Mouse (Mus musculus): ENCODE results near the gene Krt75. TPM values are rescaled to one million over a fixed set of nuclear protein-coding genes. Genes with fewer than 3 reads are reported as not detected.

Gene Krt75
- total RNA-seq (2017) = not detected in 2 replicates

DNA sequence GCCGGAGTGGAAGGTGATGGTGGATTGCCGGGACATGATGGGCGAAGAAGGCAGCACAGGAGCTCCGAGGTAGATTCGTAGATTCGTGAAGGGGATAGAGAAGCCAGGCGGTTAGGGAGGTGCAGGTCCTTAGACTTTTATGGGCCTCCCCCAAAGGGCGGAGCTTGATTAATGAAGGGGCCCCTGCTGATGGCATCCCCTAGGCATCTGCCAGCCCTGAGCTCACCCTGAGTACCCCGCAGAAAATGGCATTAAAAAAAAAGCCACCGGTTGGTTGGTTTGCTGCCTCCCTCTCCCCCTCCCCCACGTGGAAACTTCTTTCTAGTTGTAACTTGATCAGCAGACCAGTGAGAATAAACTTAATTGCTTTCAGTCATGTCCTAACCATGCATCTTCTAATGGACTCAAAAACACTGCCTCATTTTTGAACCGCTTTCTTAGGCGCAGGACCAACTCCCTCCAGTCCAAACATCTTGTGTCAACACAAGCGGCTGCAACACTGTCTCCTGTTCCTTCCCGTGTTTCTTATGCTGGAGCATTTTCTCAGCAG, at the start of gene Krt75:
Gene Krt75 (minus strand): TSS at position 109 of the 550 bp plus-strand sequence.
- ATAC-seq (replicated peaks in 1 of 2; ENCODE audit: insufficient read depth in 1 of 2, low FRiP score in 2 of 2, low TSS enrichment in 1 of 2, low read depth in 1 of 2, poor library complexity in 2 of 2, severe bottlenecking in 2 of 2) = no peak

GRCm38 (mm10) chr15:101599123-101599522, 25.4 kb upstream of the Krt75 start:
- no peak for ATAC-seq (replicated peaks in 1 of 2; ENCODE audit: insufficient read depth in 1 of 2, low FRiP score in 2 of 2, low TSS enrichment in 1 of 2, low read depth in 1 of 2, poor library complexity in 2 of 2, severe bottlenecking in 2 of 2)

- no peak for ATAC-seq (replicated peaks in 1 of 2; ENCODE audit: insufficient read depth in 1 of 2, low FRiP score in 2 of 2, low TSS enrichment in 1 of 2, low read depth in 1 of 2, poor library complexity in 2 of 2, severe bottlenecking in 2 of 2)
These were observed 14.5 kb upstream of the Krt75 start for GRCm38 (mm10) chr15:101588216-101588615.

GRCm38 (mm10) chr15:101584456-101584855, 10.8 kb upstream of the Krt75 start:
- ATAC-seq (replicated peaks in 1 of 2; ENCODE audit: insufficient read depth in 1 of 2, low FRiP score in 2 of 2, low TSS enrichment in 1 of 2, low read depth in 1 of 2, poor library complexity in 2 of 2, severe bottlenecking in 2 of 2) = no peak

DNA sequence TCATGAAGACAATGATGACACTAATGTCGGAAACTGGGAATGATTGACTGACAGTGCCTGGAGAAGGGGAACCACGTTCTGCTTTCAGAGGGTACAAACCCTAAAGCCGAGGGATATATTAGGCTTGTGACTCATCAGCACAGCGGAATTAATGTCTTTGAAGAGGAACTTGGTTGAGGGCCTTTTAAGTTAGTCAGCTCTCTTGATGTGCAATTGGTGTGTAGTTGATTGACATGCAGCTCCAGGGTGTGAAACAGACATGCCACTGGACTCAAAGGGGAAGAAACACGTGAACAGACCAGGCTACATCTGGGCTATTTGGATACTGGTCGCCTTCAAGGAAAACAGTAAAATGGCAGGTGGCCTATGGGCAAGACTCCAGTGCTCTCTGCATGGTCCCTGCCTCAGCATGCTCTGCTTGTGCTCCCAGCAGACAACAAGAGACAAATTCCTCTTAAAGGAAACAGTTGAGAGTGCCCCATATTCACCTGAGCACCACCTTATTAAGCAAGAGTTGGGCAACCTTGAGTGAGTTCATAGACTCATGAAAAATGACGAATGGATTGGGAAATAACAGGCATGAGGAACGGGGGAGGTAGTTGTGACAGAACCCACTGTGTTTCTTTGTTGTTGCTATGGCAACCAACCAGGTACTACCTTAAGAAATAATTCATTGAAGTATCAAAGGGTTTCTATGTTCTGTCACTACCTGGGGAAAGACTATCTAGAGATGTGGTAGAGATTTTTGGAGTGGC, 9.7 kb upstream of the Krt75 start:
- no peak; a peak in 1 of 4 replicates for ATAC-seq (replicated peaks in 1 of 2; ENCODE audit: insufficient read depth in 1 of 2, low FRiP score in 2 of 2, low TSS enrichment in 1 of 2, low read depth in 1 of 2, poor library complexity in 2 of 2, severe bottlenecking in 2 of 2)

DNA sequence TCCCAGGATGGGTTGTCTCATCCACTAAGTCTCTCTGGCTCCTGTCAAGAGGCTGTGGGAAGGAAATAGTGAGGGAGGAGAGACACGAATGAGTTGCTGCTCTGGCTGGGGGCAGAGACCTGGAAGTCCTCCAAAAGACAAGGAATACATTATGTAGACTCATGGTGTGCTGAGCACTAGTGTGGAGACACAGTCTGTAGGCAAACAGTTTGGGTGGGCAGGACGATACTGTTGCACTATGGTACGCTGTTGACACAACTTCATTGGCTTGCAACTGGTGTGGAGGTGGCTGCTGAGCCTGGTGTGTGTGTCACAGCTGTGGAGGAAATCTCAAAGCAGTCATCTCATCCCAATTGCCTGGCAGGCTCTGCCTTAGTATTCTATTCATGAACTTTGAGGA, 8.0 kb upstream of the Krt75 start:
- no peak for ATAC-seq (replicated peaks in 1 of 2; ENCODE audit: insufficient read depth in 1 of 2, low FRiP score in 2 of 2, low TSS enrichment in 1 of 2, low read depth in 1 of 2, poor library complexity in 2 of 2, severe bottlenecking in 2 of 2)

DNA sequence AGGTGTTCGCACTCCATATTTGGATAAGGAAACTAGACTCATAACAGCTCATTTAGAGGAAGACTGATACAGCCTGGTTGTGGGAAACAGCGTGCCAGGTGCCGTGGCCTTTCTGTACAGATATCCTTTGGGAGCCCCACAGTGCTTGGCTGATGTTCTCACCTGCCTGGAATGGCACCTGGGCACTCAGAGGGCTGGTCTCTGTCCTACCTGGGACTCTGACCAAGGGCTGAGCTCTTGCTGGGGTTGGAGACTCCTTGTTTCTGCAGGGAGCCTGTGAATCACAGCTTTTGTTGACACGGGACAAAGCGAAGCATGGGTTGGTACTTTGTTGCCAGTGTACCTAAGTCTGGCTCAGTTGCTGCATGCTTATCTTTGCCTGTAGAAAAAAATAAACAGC, 1.8 kb upstream of the Krt75 start:
- no peak for ATAC-seq (replicated peaks in 1 of 2; ENCODE audit: insufficient read depth in 1 of 2, low FRiP score in 2 of 2, low TSS enrichment in 1 of 2, low read depth in 1 of 2, poor library complexity in 2 of 2, severe bottlenecking in 2 of 2)

DNA sequence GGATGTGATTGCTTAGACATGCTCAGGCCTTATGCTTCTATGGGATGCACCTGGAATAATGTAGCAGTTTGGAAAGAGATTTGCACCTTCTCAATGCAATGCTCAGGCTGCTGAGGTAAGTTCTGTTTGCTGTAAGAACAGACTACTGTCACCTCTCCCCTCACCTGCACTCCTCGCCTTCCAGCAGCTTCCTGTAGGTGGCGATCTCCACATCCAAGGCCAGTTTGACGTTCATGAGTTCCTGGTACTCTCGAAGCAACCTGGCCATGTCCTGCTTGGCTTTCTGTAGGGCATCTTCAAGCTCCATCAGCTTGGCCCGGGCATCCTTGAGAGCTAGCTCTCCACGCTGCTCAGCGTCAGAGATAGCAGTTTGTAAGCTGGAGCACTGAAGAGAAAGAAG, 5.9 kb downstream of the Krt75 start:
- ATAC-seq (replicated peaks in 1 of 2; ENCODE audit: insufficient read depth in 1 of 2, low FRiP score in 2 of 2, low TSS enrichment in 1 of 2, low read depth in 1 of 2, poor library complexity in 2 of 2, severe bottlenecking in 2 of 2) = no peak

DNA sequence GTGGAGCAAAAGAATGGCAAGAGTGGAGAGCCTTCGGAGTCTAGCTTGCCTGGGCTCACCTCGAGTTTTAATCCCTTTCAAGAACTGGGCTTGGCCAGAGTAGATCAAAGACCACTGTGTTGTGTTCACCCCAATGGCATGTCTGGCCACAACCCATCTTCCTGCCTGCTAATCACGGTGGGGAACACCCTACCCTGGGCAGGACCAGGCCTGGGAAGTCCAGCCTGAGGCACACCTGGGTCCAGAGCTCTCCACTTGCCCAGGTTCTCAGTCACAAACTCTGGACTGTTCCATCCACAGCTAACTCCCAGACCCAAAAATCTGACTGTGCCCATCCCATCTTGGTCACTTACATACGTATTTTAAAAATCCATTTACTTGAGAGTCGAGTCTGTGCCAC, 10.9 kb downstream of the Krt75 start, which contains the start of gene Krt90:
Gene Krt90 (minus strand): TSS at position 101 of the 400 bp plus-strand sequence.
- ATAC-seq (replicated peaks in 1 of 2; ENCODE audit: insufficient read depth in 1 of 2, low FRiP score in 2 of 2, low TSS enrichment in 1 of 2, low read depth in 1 of 2, poor library complexity in 2 of 2, severe bottlenecking in 2 of 2) = no peak

- ATAC-seq (replicated peaks in 1 of 2; ENCODE audit: insufficient read depth in 1 of 2, low FRiP score in 2 of 2, low TSS enrichment in 1 of 2, low read depth in 1 of 2, poor library complexity in 2 of 2, severe bottlenecking in 2 of 2) = no peak
These were observed 15.6 kb downstream of the Krt75 start for GRCm38 (mm10) chr15:101558034-101558646.

- ATAC-seq (replicated peaks in 1 of 2; ENCODE audit: insufficient read depth in 1 of 2, low FRiP score in 2 of 2, low TSS enrichment in 1 of 2, low read depth in 1 of 2, poor library complexity in 2 of 2, severe bottlenecking in 2 of 2) = peak; percentile 74 to 76
These were observed 20.5 kb downstream of the Krt75 start for GRCm38 (mm10) chr15:101553169-101553568.

DNA sequence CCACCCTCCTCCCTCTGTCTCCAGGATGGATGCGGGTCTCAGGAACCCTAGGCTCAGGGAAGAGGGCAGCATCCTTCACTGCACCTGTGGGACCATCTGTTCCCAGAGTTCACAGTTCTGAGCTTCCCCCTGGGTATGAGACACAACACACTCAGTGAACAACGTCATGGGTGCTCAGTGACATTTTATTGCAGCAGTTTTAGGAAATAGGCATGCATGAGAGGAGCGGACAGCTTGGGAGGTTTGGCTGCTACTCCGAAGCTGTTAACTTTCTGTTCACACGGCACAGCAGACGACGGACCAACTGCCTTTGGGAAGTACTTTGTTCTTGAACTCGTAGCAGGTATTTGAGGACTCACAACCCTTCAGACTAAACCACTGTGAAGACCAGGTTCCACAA, 21.5 kb downstream of the Krt75 start:
- ATAC-seq (replicated peaks in 1 of 2; ENCODE audit: insufficient read depth in 1 of 2, low FRiP score in 2 of 2, low TSS enrichment in 1 of 2, low read depth in 1 of 2, poor library complexity in 2 of 2, severe bottlenecking in 2 of 2) = no peak

GRCm38 (mm10) chr15:101550567-101550966, 23.1 kb downstream of the Krt75 start, which contains the start of gene Krt82:
TSS of gene Krt82 (minus strand) at chr15:101550667.
- no peak for ATAC-seq (replicated peaks in 1 of 2; ENCODE audit: insufficient read depth in 1 of 2, low FRiP score in 2 of 2, low TSS enrichment in 1 of 2, low read depth in 1 of 2, poor library complexity in 2 of 2, severe bottlenecking in 2 of 2)

- ATAC-seq (replicated peaks in 1 of 2; ENCODE audit: insufficient read depth in 1 of 2, low FRiP score in 2 of 2, low TSS enrichment in 1 of 2, low read depth in 1 of 2, poor library complexity in 2 of 2, severe bottlenecking in 2 of 2) = no peak
These were observed 29.2 kb downstream of the Krt75 start for GRCm38 (mm10) chr15:101544478-101544877.

DNA sequence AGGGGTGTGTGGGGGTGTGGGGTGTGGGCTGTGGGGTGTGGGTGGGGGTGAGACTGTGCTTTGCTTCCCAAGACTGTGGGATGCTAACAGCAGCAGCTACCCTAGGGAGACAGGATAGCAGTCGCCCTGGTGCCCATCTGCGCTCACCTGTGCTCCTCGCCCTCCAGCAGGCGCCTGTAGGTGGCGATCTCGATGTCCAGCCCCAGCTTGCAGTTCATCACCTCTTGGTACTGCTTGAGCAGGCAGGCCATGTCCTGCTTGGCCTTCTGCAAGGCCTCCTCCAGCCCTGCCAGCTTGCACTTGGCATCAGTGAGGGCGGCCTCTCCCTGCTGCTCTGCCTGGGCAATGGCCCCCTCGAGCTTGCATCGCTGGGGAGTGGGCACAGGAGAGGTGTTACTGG, 31.2 kb downstream of the Krt75 start:
- no peak for ATAC-seq (replicated peaks in 1 of 2; ENCODE audit: insufficient read depth in 1 of 2, low FRiP score in 2 of 2, low TSS enrichment in 1 of 2, low read depth in 1 of 2, poor library complexity in 2 of 2, severe bottlenecking in 2 of 2)

DNA sequence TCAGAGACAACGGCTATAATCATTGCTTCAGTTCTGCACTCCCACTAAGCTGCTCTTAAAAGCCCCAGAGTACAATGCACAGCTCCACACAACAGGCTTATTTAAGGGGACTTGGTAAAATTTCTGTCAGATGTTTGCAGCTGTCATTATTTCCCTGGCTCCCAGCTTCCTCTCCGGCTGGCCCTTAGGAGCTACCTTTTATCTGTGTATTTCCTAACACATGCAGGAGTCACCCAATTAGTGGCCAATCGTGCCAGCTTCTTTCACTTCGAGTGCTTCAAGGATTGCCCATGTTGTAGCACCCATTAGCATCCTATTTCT, 35.2 kb downstream of the Krt75 start:
- ATAC-seq (replicated peaks in 1 of 2; ENCODE audit: insufficient read depth in 1 of 2, low FRiP score in 2 of 2, low TSS enrichment in 1 of 2, low read depth in 1 of 2, poor library complexity in 2 of 2, severe bottlenecking in 2 of 2) = no peak

GRCm38 (mm10) chr15:101537864-101538579, 35.7 kb downstream of the Krt75 start:
- ATAC-seq (replicated peaks in 1 of 2; ENCODE audit: insufficient read depth in 1 of 2, low FRiP score in 2 of 2, low TSS enrichment in 1 of 2, low read depth in 1 of 2, poor library complexity in 2 of 2, severe bottlenecking in 2 of 2) = no peak

Measured in hematopoietic stem cell, adult 5-6 weeks (primary cell).